Mouse (Mus musculus) CD8-positive naive resting alpha-beta T cell, adult 2 months (primary cell): ENCODE data around the gene Pitpnc1.

Source experiments
- DNase-seq, 2 experiments: peaks; one replicate each; pipeline ENCODE4 v3.0.0; 2022; ENCODE audit warnings: low read depth in 2 of 2, low spot score in 2 of 2

The Pitpnc1 gene

DNA sequence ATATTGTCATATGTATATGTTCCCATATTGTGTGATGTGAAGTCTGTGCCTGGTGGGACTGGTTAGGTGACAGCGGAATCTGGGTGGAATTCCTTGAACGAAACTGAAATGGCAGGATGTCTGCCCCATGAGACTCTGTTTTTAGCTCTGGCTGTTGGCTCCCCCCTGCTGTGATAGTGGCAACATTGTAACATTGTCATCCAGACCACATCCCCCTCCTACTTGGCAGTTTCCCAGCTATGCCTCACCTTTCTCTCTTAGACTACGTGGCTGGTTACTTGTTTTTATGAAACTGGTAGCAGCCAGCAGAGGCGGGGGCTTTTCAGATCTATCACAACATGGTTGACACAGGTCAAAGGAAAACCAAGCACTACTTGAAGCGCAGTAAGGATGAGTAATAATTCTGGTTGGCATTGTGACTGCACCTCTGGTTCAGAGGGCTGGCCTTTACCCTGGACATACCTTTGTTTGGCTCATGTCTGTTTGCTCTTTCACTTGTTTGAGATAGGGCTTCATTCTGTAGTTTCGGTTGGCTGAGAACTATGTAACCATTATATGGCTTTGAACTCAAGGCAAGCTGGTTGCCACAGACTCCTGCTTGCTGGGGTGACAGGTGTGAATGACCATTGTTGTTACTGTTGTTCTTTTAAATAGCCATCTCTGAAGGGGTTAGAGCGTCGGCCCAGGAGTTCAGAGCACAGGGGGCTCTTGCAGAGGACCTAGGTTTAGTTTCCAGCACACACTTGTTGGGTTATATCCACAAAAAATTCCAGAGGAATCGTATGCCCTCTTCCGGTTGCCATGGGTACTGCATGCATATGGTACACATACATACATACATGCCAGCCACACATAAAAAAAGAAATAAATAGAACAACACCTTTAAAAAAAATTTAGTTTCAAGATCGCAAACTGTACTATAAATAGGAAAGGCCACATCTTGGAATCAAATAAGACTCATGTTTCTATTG lies 183.0 kb downstream of the Pitpnc1 start:
- no peak for DNase-seq

GRCm38 (mm10) chr11:107285731-107286130 lies 184.8 kb downstream of the Pitpnc1 start:
- no peak for DNase-seq

DNA sequence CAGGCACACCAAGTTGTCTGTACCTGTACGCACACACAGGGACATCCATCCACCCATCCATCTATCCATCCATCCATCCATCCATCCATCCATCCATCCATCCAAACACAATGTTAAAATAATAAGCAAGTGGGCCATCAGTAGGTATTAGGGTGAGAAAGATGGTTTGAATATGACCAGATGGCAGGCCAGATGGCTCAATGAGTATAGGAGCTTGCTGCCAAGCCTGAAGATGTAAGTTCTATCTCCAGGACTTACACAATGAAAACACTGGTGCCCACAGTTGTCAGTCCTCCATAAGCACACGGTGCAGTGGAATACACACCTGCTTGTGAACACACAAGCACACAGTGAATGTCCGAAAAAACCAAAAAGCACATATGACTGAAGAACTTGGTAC lies 186.9 kb downstream of the Pitpnc1 start:
- no peak for DNase-seq

DNA sequence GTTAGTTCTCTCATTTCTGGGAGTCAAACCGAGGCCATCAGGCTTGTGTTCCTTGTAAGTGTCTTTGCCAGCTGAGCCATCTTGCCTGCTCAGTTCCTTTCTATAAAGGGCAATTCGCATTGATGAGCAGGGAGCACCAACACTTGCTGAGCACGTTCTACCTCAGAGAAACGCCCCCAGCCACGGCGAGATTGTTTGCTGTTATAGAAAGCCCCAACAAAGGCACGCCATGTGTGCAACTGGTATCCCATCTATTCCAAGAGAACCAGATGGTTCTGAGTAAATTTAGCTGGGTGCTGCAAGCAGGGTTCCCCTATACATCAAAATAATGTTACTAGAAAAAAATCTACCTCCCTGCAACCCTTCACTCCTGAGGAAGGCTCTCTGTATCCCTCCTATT lies 188.0 kb downstream of the Pitpnc1 start:
- no peak for DNase-seq

GRCm38 (mm10) chr11:107279258-107279657 lies 191.2 kb downstream of the Pitpnc1 start:
- DNase-seq: no peak

- DNase-seq: no peak
Measured at GRCm38 (mm10) chr11:107276898-107277297, 193.6 kb downstream of the Pitpnc1 start.

DNA sequence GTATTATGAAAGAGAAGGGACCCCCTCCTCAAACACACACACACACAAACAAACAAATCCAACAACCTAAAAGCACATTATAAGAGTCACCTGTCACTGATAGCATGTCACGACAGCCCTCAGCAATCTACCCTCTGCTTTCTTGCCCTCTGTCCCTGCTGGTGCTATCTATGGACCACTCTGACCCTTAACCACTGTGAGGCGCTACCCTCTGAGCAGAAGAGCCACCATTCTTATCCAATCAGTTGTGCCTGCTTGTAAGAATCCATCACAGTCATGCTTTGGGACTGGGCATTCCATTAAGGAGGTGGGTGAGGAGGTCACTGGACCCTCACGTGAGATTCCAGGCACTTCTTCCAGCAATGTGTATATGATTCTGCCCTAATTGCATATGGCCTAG lies 194.2 kb downstream of the Pitpnc1 start:
- no peak for DNase-seq

DNA sequence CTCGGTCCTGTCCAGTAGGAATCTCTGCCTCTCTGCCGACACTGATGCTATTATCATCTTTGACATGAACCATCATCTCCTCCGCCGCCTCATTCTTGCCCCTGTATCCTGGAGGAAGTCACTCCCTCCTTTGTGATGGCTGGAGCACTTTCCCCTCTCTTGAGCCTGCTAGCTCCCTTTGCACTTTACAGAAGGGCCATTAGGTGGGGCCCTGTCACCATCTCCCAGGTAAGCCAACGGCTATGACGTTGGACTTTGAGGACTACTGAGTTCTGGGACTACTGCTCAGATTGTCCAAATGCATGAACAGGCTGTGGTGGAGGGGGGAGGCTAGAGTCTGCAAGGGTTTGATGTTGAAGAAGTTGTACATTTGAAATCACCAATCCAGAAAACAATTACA lies 194.6 kb downstream of the Pitpnc1 start:
- DNase-seq: no peak

GRCm38 (mm10) chr11:107274206-107274605 lies 196.3 kb downstream of the Pitpnc1 start:
- no peak for DNase-seq

GRCm38 (mm10) chr11:107272351-107272975 lies 198.0 kb downstream of the Pitpnc1 start:
- DNase-seq: no peak

- DNase-seq: no peak
Measured at GRCm38 (mm10) chr11:107270564-107270963, 199.9 kb downstream of the Pitpnc1 start.

DNA sequence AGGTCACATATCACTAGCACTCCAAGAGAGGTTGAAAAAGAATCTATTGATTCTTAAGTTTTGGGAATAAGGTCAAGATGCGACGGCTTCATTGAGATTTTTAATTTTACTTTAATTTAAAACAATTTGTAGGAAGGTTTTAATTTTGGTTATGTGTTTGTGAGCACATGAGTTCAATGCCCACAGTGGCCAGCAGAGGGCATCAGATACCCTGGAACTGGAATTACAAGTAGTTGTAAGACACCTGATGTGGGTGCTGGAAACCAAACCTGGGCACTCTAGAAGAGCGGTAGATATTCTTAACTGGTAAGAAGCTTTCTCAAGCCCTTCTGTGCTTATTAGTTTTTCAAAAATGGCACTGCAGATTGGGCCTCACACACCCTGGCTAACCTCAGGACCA lies 203.0 kb downstream of the Pitpnc1 start:
- peak in 1 of 2 experiments; percentile 13 for DNase-seq

- DNase-seq: no peak
Measured at GRCm38 (mm10) chr11:107265861-107266260, 204.6 kb downstream of the Pitpnc1 start.

DNA sequence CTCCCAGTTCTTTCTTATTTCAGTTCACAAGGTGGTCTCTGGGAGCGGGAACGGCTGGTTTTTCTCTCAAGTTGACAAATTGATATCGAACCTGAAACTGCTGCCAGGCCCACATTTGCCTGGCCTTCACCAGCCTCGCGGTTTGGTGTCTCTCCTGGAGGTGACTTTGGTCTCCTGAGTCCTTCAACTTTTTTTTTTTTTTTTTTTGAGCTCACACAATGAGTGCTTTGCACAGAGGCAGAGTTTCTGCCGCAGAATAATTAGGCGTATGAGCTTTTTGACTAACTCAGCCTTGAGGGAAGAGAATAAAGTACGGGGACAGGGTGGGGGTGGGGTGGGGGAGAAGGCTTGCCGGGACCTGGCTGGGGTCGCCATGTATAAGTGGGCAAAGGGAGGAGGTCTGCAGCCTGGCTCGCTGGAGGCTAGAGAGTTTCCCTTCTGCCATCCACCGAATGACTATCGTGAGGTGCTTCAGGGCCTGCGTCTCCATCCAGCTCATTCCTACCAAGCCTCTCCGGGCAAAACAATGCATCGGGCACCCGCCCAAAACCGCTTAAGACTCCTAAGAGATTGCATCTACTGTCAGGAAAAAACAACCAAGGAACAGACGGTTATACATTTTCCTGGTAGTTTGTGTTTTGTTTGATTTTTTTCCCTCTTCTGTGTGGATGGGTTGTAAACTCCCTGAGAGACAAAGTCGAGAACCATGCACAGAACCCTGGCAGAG lies 205.4 kb downstream of the Pitpnc1 start:
- DNase-seq: no peak

GRCm38 (mm10) chr11:107263838-107264237 lies 206.7 kb downstream of the Pitpnc1 start:
- DNase-seq: no peak

DNA sequence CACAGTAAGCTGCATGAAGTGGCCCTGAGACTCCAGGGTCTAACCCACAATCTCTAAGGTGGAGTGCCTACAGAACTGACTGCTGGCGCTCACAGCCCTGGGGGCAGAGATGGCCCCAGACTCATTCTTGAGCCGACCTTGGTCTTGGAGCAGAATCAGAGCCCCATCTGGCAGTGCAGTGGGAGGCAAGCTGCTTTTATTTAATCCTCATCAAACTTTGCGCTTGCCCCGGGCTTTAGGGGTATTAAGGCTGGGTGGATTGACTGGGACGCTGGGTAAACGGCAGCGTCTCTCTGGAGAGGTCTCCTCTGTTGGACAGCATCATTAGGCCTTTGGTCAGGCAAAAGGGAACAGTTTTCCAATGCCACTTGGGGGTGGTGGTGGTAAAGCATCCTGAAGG lies 211.1 kb downstream of the Pitpnc1 start:
- DNase-seq: no peak

- DNase-seq: peak in 1 of 2 experiments; percentile 16
Measured at GRCm38 (mm10) chr11:107255185-107255584, 215.3 kb downstream of the Pitpnc1 start.

DNA sequence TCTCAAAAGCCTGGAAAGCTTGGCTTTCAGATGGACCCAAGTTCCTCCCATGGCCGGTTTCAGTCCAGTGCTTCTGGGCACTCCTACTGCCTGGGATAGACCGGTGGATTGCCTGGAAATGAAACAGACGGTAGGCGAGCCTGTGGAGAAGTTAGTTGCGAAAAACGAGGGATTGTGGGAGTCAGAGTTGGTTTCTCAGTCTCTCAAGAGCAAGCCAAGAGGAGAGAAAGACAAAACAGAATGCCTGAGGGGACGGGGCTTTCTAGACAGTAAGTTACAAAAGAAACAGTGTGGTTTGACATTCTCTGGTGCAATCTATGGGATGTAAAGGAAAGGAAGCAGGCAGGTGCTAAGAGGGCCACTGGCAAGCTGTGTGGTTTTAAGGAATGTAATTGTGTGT lies 216.3 kb downstream of the Pitpnc1 start:
- no peak for DNase-seq

DNA sequence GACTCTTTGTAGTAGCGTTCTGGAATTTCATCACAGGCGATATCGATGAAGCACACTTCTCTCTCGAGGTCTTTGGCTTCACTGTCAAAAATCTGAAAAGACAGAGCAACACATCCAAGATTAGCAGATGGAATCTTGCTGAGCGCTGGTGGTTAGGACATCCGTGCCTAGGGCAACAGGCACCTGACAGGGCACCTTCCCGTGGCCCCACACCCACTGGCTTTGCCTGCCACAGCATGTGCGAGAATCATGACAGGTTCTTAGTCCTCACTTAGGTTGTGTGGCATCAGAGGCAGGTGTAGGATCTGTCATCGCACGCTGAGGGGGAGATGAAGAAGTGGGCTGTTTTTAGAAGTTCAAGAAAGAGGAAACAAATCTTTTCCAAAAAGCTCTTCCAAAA lies 218.5 kb downstream of the Pitpnc1 start:
- no peak for DNase-seq

DNA sequence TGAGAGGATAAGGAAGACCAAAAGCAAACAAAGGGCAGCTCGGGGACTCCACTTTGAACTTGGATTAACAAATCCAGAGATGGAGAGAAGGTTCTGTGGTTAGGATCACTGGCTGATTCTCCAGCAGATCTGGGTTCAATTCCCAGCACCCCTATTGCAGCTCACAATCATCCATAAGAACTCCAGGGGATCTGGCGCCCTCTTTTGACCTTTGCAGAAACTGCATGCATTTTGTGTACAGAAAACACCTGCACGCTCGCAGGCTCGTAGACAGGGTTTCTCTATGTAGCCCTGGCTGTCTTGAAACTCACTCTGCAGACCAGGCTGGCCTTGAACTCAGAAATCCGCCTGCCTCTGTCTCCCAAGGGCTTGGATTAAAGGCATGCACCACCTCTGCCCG lies 219.0 kb downstream of the Pitpnc1 start:
- peak in 1 of 2 experiments; percentile 14 for DNase-seq

DNA sequence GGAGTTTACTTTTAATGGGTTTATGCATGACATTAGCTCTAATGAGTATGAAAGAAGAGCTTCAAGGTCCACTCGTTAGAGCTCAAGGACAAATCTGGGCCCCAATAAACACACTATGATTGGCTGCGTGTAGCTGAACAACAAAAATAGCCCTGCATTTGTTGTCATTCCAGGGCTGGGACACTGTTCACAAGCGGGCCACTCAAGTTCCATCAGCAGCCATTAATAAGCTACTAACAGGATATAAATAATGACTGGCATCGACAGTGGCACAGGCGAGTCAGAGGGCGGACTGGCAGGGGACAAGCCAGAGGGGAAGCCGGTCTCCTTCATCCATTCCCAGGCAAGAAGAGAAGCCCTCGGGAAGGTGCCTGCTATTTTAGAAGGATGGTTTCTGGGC lies 219.6 kb downstream of the Pitpnc1 start:
- DNase-seq: no peak

- DNase-seq: no peak
Measured at GRCm38 (mm10) chr11:107248753-107249152, 221.7 kb downstream of the Pitpnc1 start.
